11 mouse cellular contexts compared by ENCODE assay signal in the genomic region with DNA sequence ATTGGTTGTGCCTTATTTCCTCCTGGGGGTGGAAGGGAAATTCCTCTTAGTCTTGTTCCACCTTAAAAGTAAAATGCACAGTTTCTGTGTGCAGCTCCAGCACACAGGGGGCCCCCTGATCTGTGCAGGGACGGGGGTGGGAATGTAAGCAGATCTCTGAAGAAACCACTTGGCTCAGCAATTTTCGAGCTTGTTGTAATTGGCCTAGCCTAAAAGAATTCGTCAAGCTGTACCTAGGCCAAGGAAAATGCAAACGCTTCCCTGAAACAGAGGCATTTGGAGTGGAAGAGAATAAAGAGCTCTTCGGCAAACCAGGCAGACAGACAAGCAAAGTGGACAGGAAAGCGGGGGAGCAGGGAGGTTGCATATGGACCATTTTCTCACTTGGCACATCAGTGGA.
DNase-seq lines count a peak whose midpoint lies in the region; ATAC-seq and TF ChIP-seq lines count a peak whose summit lies in the region.
"Had no signal": no experiment of that assay in that cellular context is flagged by ENCODE, and none has a peak within 500 bp of the region (broad histone marks: within the 10 kb centered on the region; RNA-seq: fewer than 3 reads in every experiment).

No protein-coding gene starts in this region.

- H3K27me3 ChIP-seq in heart, embryonic 14.5 days (ENCODE audit: control insufficient read depth, insufficient read depth, low read length), result no peaks in the 10 kb centered on the region
- H3K27me3 ChIP-seq in heart, embryonic 11.5 days (ENCODE audit: control insufficient read depth, insufficient read depth, low read length), result no peaks in the 10 kb centered on the region
- no peaks in the 10 kb centered on the region for H3K27me3 ChIP-seq in forebrain, embryonic 15.5 days
- no peaks in the 10 kb centered on the region for H3K27me3 ChIP-seq in limb, embryonic 14.5 days (ENCODE audit: control insufficient read depth, insufficient read depth, low read length)

- no peak overlapping the region for H3K9ac ChIP-seq in heart, embryonic 14.5 days (ENCODE audit: low read length)
- no peak overlapping the region for H3K9ac ChIP-seq in heart, embryonic 11.5 days (ENCODE audit: low read depth, low read length)
- no peak overlapping the region; the same call in 1 of the 2 replicates for H3K9ac ChIP-seq in forebrain, embryonic 15.5 days (replicated peaks)
- no peak overlapping the region for H3K9ac ChIP-seq in limb, embryonic 14.5 days (ENCODE audit: low read depth, low read length, severe bottlenecking)

- H3K9me3 ChIP-seq in heart, embryonic 14.5 days (ENCODE audit: control insufficient read depth, low read length), result no peaks in the 10 kb centered on the region
- H3K9me3 ChIP-seq in heart, embryonic 11.5 days (replicated peaks; ENCODE audit: control insufficient read depth, low read length), result no peaks in the 10 kb centered on the region
- no peaks in the 10 kb centered on the region for H3K9me3 ChIP-seq in forebrain, embryonic 15.5 days
- no peaks in the 10 kb centered on the region for H3K9me3 ChIP-seq in limb, embryonic 14.5 days (ENCODE audit: control insufficient read depth, low read length)

- H3K4me1 ChIP-seq in heart, embryonic 14.5 days (ENCODE audit: control insufficient read depth in 2 of 2, insufficient read depth in 2 of 2, low read length in 2 of 2), result peaks cover 6 to 11% of the 10 kb centered on the region in 2 experiments
- H3K4me1 ChIP-seq in heart, embryonic 11.5 days (ENCODE audit: control insufficient read depth, insufficient read depth, low read length), result no peaks in the 10 kb centered on the region
- peaks cover 35% of the 10 kb centered on the region for H3K4me1 ChIP-seq in forebrain, embryonic 15.5 days
- H3K4me1 ChIP-seq in limb, embryonic 14.5 days (ENCODE audit: control insufficient read depth, insufficient read depth, low read length), result peaks cover 28% of the 10 kb centered on the region

- ATAC-seq in heart, embryonic 14.5 days (ENCODE audit: insufficient number of reproducible peaks, insufficient read depth, low FRiP score, low read depth), result 0 out of 2 replicates have a peak, but pooled peaks have one; percentile 34
- ATAC-seq in heart, embryonic 11.5 days (replicated peaks; ENCODE audit: insufficient number of reproducible peaks, low FRiP score, low TSS enrichment), result no peak
- ATAC-seq in forebrain, embryonic 15.5 days (replicated peaks), result no peak
- ATAC-seq in limb, embryonic 14.5 days (ENCODE audit: low FRiP score, low read depth), result peak; percentile 75
- ATAC-seq in erythroid progenitor cell, adult 5-6 weeks (replicated peaks; ENCODE audit: low FRiP score, poor library complexity, severe bottlenecking), result no peak
- ATAC-seq: CD4-positive, CD25-positive, alpha-beta regulatory T cell, adult 4 months had no signal

- no peak for TF ChIP-seq POLR2A in limb, embryonic 14.5 days (IDR thresholded peaks at IDR 0.05; ENCODE audit: borderline replicate concordance, extremely low read depth, insufficient read depth, insufficient read length)

- H3K4me2 ChIP-seq in heart, embryonic 14.5 days (ENCODE audit: low read length), result no peak overlapping the region
- H3K4me2 ChIP-seq in heart, embryonic 11.5 days, result no peak overlapping the region
- H3K4me2 ChIP-seq in forebrain, embryonic 15.5 days (replicated peaks), result no peak overlapping the region
- no peak overlapping the region for H3K4me2 ChIP-seq in limb, embryonic 14.5 days (replicated peaks; ENCODE audit: low read depth, low read length, severe bottlenecking)

- 52% methylated on average over 6 of the region's 6 CpGs for WGBS in heart, embryonic 14.5 days
- WGBS in heart, embryonic 11.5 days (ENCODE audit: insufficient replicate concordance), result 52% methylated on average over 6 of the region's 6 CpGs
- 22% methylated on average over 6 of the region's 6 CpGs for WGBS in forebrain, embryonic 15.5 days
- WGBS in limb, embryonic 14.5 days, result 20% methylated on average over 6 of the region's 6 CpGs

- H3K4me3 ChIP-seq in heart, embryonic 14.5 days (ENCODE audit: control insufficient read depth in 1 of 2, insufficient read depth in 1 of 2, low read depth in 1 of 2, low read length in 2 of 2), result no peak overlapping the region
- no peak overlapping the region for H3K4me3 ChIP-seq in heart, embryonic 11.5 days (ENCODE audit: low read depth, low read length)
- no peak overlapping the region for H3K4me3 ChIP-seq in forebrain, embryonic 15.5 days
- no peak overlapping the region for H3K4me3 ChIP-seq in limb, embryonic 14.5 days (replicated peaks; ENCODE audit: low read length)

- H3K36me3 ChIP-seq in heart, embryonic 14.5 days (ENCODE audit: control insufficient read depth, insufficient read depth, low read length), result no peaks in the 10 kb centered on the region
- H3K36me3 ChIP-seq in heart, embryonic 11.5 days (ENCODE audit: control insufficient read depth, insufficient read depth, low read length), result no peaks in the 10 kb centered on the region
- H3K36me3 ChIP-seq in forebrain, embryonic 15.5 days, result no peaks in the 10 kb centered on the region
- no peaks in the 10 kb centered on the region for H3K36me3 ChIP-seq in limb, embryonic 14.5 days (ENCODE audit: control insufficient read depth, insufficient read depth, low read length)

- peak overlapping the region; percentile 22 to 51; a peak in 3 of 4 replicates for H3K27ac ChIP-seq in heart, embryonic 14.5 days (replicated peaks in 1 of 2; ENCODE audit: control insufficient read depth in 1 of 2, insufficient read depth in 1 of 2, low read depth in 2 of 2, low read length in 2 of 2)
- no peak overlapping the region for H3K27ac ChIP-seq in heart, embryonic 11.5 days (ENCODE audit: low read depth, low read length)
- H3K27ac ChIP-seq in forebrain, embryonic 15.5 days (replicated peaks), result peak overlapping the region; percentile 66
- H3K27ac ChIP-seq in limb, embryonic 14.5 days (replicated peaks; ENCODE audit: low read depth, low read length), result peak overlapping the region; percentile 75

- peak; percentile 45 for DNase-seq in adipocyte (ENCODE audit: low spot score)
- DNase-seq in limb, embryonic 14.5 days (ENCODE audit: low spot score), result peak; percentile 87
- DNase-seq in thymus, postnatal 25 days, result no peak
- no peak for DNase-seq in urinary bladder, postnatal 14 days (ENCODE audit: low spot score)
- DNase-seq: cerebellum, postnatal 10 days; lung, postnatal 14 days had no signal

Comparison
In these comparisons a context has a peak if more than half of its experiments do, and no peak if none do; other contexts are left out.
1. ATAC-seq: peak in heart, embryonic 14.5 days (single experiment) and limb, embryonic 14.5 days (single experiment); none in heart, embryonic 11.5 days (single experiment), forebrain, embryonic 15.5 days (single experiment) and erythroid progenitor cell, adult 5-6 weeks (single experiment).
2. DNase-seq: peak in adipocyte (single experiment) and limb, embryonic 14.5 days (single experiment); none in thymus, postnatal 25 days (single experiment) and urinary bladder, postnatal 14 days (single experiment).